10 mouse cellular contexts compared by ENCODE assay signal in genomic region chr3:84732516-84732915, GRCm38 (mm10).
DNase-seq lines count a peak whose midpoint lies in the region; ATAC-seq and TF ChIP-seq lines count a peak whose summit lies in the region.
"Had no signal": no experiment of that assay in that cellular context is flagged by ENCODE, and none has a peak within 500 bp of the region (broad histone marks: within the 10 kb centered on the region; RNA-seq: fewer than 3 reads in every experiment).

No protein-coding gene starts in this region.

- intact Hi-C loops in heart, postnatal 25 days (cut with DNase I) = no loop called here

- no peak overlapping the region for H3K27ac ChIP-seq in heart, embryonic 11.5 days (ENCODE audit: low read depth, low read length)
- peak overlapping the region; percentile 36; the same call in 1 of the 2 replicates for H3K27ac ChIP-seq in hindbrain, embryonic 10.5 days
- no peak overlapping the region for H3K27ac ChIP-seq in liver, embryonic 15.5 days (replicated peaks)

- H3K4me3 ChIP-seq in heart, embryonic 11.5 days (ENCODE audit: low read depth, low read length) = peak overlapping the region; percentile 39
- peak overlapping the region; percentile 20; the same call in 1 of the 2 replicates for H3K4me3 ChIP-seq in E14TG2a.4 (replicated peaks; ENCODE audit: low read length)
- H3K4me3 ChIP-seq in hindbrain, embryonic 10.5 days = peak overlapping the region; percentile 48
- H3K4me3 ChIP-seq in liver, embryonic 15.5 days (replicated peaks) = no peak overlapping the region

- no peak for ATAC-seq in heart, embryonic 11.5 days (replicated peaks; ENCODE audit: insufficient number of reproducible peaks, low FRiP score, low TSS enrichment)
- ATAC-seq in liver, embryonic 15.5 days (ENCODE audit: insufficient read depth) = no peak

- DNase-seq in heart, postnatal 25 days (ENCODE audit: low spot score) = no peak
- DNase-seq in hindbrain, embryonic 10.5 days (ENCODE audit: low spot score) = no peak
- no peak for DNase-seq in B cell, adult 2 months
- no peak for DNase-seq in spleen, adult 18-20 months
- no peak for DNase-seq in spleen, postnatal 10 days (ENCODE audit: low spot score in 2 of 2)
- DNase-seq: gastrocnemius, postnatal 36 days; right cerebral cortex, postnatal 14 days had no signal

- WGBS in heart, embryonic 11.5 days (ENCODE audit: insufficient replicate concordance) = 13% methylated on average over 6 of the region's 6 CpGs
- WGBS in hindbrain, embryonic 10.5 days = 10% methylated on average over 6 of the region's 6 CpGs
- WGBS in liver, embryonic 15.5 days (ENCODE audit: insufficient replicate concordance) = 20% methylated on average over 6 of the region's 6 CpGs

- no peaks in the 10 kb centered on the region for H3K27me3 ChIP-seq in heart, embryonic 11.5 days (ENCODE audit: control insufficient read depth, insufficient read depth, low read length)
- peaks cover 21% of the 10 kb centered on the region for H3K27me3 ChIP-seq in E14TG2a.4 (ENCODE audit: insufficient read depth, low read length)
- H3K27me3 ChIP-seq in hindbrain, embryonic 10.5 days (ENCODE audit: insufficient read depth, poor library complexity, severe bottlenecking) = peaks cover 72% of the 10 kb centered on the region
- H3K27me3 ChIP-seq in liver, embryonic 15.5 days = peaks cover 59% of the 10 kb centered on the region

- H3K4me1 ChIP-seq in heart, embryonic 11.5 days (ENCODE audit: control insufficient read depth, insufficient read depth, low read length) = peaks cover 2% of the 10 kb centered on the region; the same call in 1 of the 2 replicates
- peaks cover 59% of the 10 kb centered on the region for H3K4me1 ChIP-seq in E14TG2a.4 (replicated peaks; ENCODE audit: low read depth, low read length)
- peaks cover 39% of the 10 kb centered on the region for H3K4me1 ChIP-seq in hindbrain, embryonic 10.5 days (replicated peaks)
- 0 out of 2 replicates have a peak, but pooled peaks cover 8% of the 10 kb centered on the region for H3K4me1 ChIP-seq in liver, embryonic 15.5 days (replicated peaks)

- H3K36me3 ChIP-seq in heart, embryonic 11.5 days (ENCODE audit: control insufficient read depth, insufficient read depth, low read length) = no peaks in the 10 kb centered on the region
- H3K36me3 ChIP-seq in E14TG2a.4 (ENCODE audit: insufficient read depth, low read length) = no peaks in the 10 kb centered on the region
- no peaks in the 10 kb centered on the region for H3K36me3 ChIP-seq in hindbrain, embryonic 10.5 days
- no peaks in the 10 kb centered on the region for H3K36me3 ChIP-seq in liver, embryonic 15.5 days (replicated peaks)

- TF ChIP-seq CTCF in E14TG2a.4 (conservative IDR thresholded peaks at IDR 0.05; ENCODE audit: low read length) = no peak

- H3K9me3 ChIP-seq in heart, embryonic 11.5 days (replicated peaks; ENCODE audit: control insufficient read depth, low read length) = no peaks in the 10 kb centered on the region
- H3K9me3 ChIP-seq in E14TG2a.4 (ENCODE audit: low read length) = no peaks in the 10 kb centered on the region
- no peaks in the 10 kb centered on the region for H3K9me3 ChIP-seq in hindbrain, embryonic 10.5 days
- no peaks in the 10 kb centered on the region for H3K9me3 ChIP-seq in liver, embryonic 15.5 days (replicated peaks)

- H3K4me2 ChIP-seq in heart, embryonic 11.5 days = peak overlapping the region; percentile 75
- H3K4me2 ChIP-seq in liver, embryonic 15.5 days = peak overlapping the region; percentile 46; the same call in 1 of the 2 replicates

- no peak overlapping the region for H3K9ac ChIP-seq in heart, embryonic 11.5 days (ENCODE audit: low read depth, low read length)
- no peak overlapping the region for H3K9ac ChIP-seq in liver, embryonic 15.5 days
